Mouse (Mus musculus) olfactory bulb, adult 2 months (tissue): ENCODE data around the gene Htr2a.

Experiments
- CTCF ChIP-seq: fragments of 200-500 bp; IDR thresholded peaks from 2 replicates; pipeline ENCODE4 v1.5.1; 2012; ENCODE audit warnings: low read depth, mild to moderate bottlenecking, low read length, moderate library complexity; ENCODE audit not compliant: insufficient read depth
- POLR2A ChIP-seq: fragments of 200-500 bp; IDR thresholded peaks from 2 replicates; pipeline ENCODE4 v1.6.1; 2012; ENCODE audit warnings: mild to moderate bottlenecking, low read depth, low read length, moderate library complexity; ENCODE audit not compliant: insufficient read depth

DNA sequence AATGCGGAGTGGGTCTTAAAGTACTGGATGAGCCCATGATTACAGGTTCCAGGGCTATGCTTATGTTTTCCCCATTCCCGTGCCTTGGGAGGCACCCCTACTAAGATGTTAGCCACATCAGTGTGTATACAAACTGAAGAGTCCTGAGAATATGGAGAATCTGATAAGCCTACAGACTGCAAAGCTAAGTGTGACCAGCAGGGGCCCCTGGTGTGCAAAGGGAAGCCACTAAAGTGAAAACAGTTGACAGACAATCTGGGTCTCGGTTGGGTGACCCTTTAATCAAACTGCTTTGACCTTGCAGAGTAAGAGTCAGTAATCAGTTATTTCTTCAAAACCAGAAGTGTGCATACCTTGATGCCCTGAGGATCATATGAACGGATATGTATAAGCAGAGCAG is 21.8 kb upstream of the Htr2a start:
- TF ChIP-seq POLR2A (no peak), CTCF (no peak)
